In genomic region chr3:127107281-127107680, GRCm38 (mm10) we compare ENCODE assay signal across 12 mouse cellular contexts.
A peak's percentile ranks its signal among the peaks of the same experiment; 100 is the strongest.
DNase-seq lines count a peak whose midpoint lies in the region; ATAC-seq and TF ChIP-seq lines count a peak whose summit lies in the region.
"Had no signal": no experiment of that assay in that cellular context is flagged by ENCODE, and none has a peak within 500 bp of the region (broad histone marks: within the 10 kb centered on the region; RNA-seq: fewer than 3 reads in every experiment).

No protein-coding gene starts in this region.

- intact Hi-C loops in gastrocnemius, postnatal 36 days (cut with DNase I), result no loop called here

- peak; percentile 83 for DNase-seq in embryonic facial prominence, embryonic 14.5 days (ENCODE audit: low spot score)
- no peak for DNase-seq in embryonic facial prominence, embryonic 10.5 days (ENCODE audit: low spot score)
- DNase-seq in right cerebral cortex, postnatal 14 days, result peak; percentile 15
- no peak for DNase-seq in right cerebral cortex, postnatal 25 days
- DNase-seq in gastrocnemius, postnatal 36 days, result peak; percentile 18 to 30
- DNase-seq in thymus, adult 2 months, result no peak
- DNase-seq in thymus, postnatal 4 days, result no peak
- DNase-seq in embryo, embryonic 9.5 days (ENCODE audit: extremely low spot score), result no peak
- DNase-seq: adrenal gland, postnatal 14 days; embryo, embryonic 11 days; thymus, postnatal 36 days had no signal

- H3K9me3 ChIP-seq in embryonic facial prominence, embryonic 14.5 days (ENCODE audit: control insufficient read depth, low read length), result peaks cover 7% of the 10 kb centered on the region; the same call in 1 of the 2 replicates
- peaks cover 6% of the 10 kb centered on the region; the same call in 1 of the 2 replicates for H3K9me3 ChIP-seq in embryonic facial prominence, embryonic 10.5 days

- peaks cover 20% of the 10 kb centered on the region for H3K4me1 ChIP-seq in embryonic facial prominence, embryonic 14.5 days (ENCODE audit: control insufficient read depth, insufficient read depth, low read length)
- H3K4me1 ChIP-seq in embryonic facial prominence, embryonic 10.5 days, result peaks cover 13% of the 10 kb centered on the region
- H3K4me1 ChIP-seq in thymus, adult 2 months (replicated peaks; ENCODE audit: control insufficient read depth, insufficient read depth, low read length), result no peaks in the 10 kb centered on the region
- H3K4me1 ChIP-seq: hindbrain, embryonic 10.5 days had no signal

- H3K4me3 ChIP-seq in embryonic facial prominence, embryonic 14.5 days (ENCODE audit: low read depth, low read length), result no peak overlapping the region
- H3K4me3 ChIP-seq in embryonic facial prominence, embryonic 10.5 days, result no peak overlapping the region
- no peak overlapping the region for H3K4me3 ChIP-seq in thymus, adult 2 months (ENCODE audit: control insufficient read depth, insufficient read depth, low read length)
- H3K4me3 ChIP-seq: hindbrain, embryonic 10.5 days had no signal

- TF ChIP-seq CTCF in thymus, adult 2 months (IDR thresholded peaks at IDR 0.05; ENCODE audit: borderline replicate concordance, control insufficient read depth, extremely low read depth, insufficient read depth, low read length, poor library complexity), result no peak

- TF ChIP-seq POLR2A in thymus, adult 2 months (IDR thresholded peaks at IDR 0.05; ENCODE audit: control insufficient read depth, extremely low read depth, insufficient read depth, low read length, poor library complexity), result no peak

- H3K4me2 ChIP-seq in embryonic facial prominence, embryonic 14.5 days (ENCODE audit: low read depth, low read length), result no peak overlapping the region

- ATAC-seq in embryonic facial prominence, embryonic 14.5 days (ENCODE audit: low read depth), result peak; percentile 75

- WGBS in embryonic facial prominence, embryonic 14.5 days, result 52% methylated on average over 5 of the region's 5 CpGs
- WGBS in embryonic facial prominence, embryonic 10.5 days, result 75% methylated on average over 5 of the region's 5 CpGs
- WGBS in thymus, adult 2 months, result 84% methylated on average over 5 of the region's 5 CpGs

- no peak overlapping the region for H3K9ac ChIP-seq in embryonic facial prominence, embryonic 14.5 days (ENCODE audit: low read depth, low read length)

- no peaks in the 10 kb centered on the region for H3K36me3 ChIP-seq in embryonic facial prominence, embryonic 14.5 days (ENCODE audit: control insufficient read depth, insufficient read depth, low read length)
- no peaks in the 10 kb centered on the region for H3K36me3 ChIP-seq in embryonic facial prominence, embryonic 10.5 days (replicated peaks)
- H3K36me3 ChIP-seq in thymus, adult 2 months (ENCODE audit: control insufficient read depth, insufficient read depth, low read length), result no peaks in the 10 kb centered on the region
- H3K36me3 ChIP-seq: hindbrain, embryonic 10.5 days had no signal

- no peaks in the 10 kb centered on the region for H3K27me3 ChIP-seq in embryonic facial prominence, embryonic 14.5 days (replicated peaks; ENCODE audit: control insufficient read depth, insufficient read depth, low read length)
- H3K27me3 ChIP-seq in embryonic facial prominence, embryonic 10.5 days (replicated peaks; ENCODE audit: low read depth, poor library complexity, severe bottlenecking), result no peaks in the 10 kb centered on the region
- no peaks in the 10 kb centered on the region for H3K27me3 ChIP-seq in thymus, adult 2 months (ENCODE audit: control insufficient read depth, insufficient read depth, low read length)

- no peak overlapping the region for H3K27ac ChIP-seq in embryonic facial prominence, embryonic 14.5 days (replicated peaks; ENCODE audit: low read depth, low read length)
- H3K27ac ChIP-seq in embryonic facial prominence, embryonic 10.5 days (replicated peaks), result no peak overlapping the region
- H3K27ac ChIP-seq in thymus, adult 2 months (ENCODE audit: control insufficient read depth, insufficient read depth, low read length), result no peak overlapping the region
- H3K27ac ChIP-seq: hindbrain, embryonic 10.5 days had no signal

Comparison
In these comparisons a context has a peak if more than half of its experiments do, and no peak if none do; other contexts are left out.
1. DNase-seq: peak in embryonic facial prominence, embryonic 14.5 days (single experiment), right cerebral cortex, postnatal 14 days (single experiment) and gastrocnemius, postnatal 36 days (2 of 2); none in embryonic facial prominence, embryonic 10.5 days (single experiment), right cerebral cortex, postnatal 25 days (single experiment), thymus, adult 2 months (single experiment), thymus, postnatal 4 days (single experiment) and embryo, embryonic 9.5 days (single experiment).